Comparison of ENCODE assay signal across 18 mouse cellular contexts in genomic region chr16:70740046-70740445, GRCm38 (mm10).
A peak's percentile ranks its signal among the peaks of the same experiment; 100 is the strongest.
DNase-seq lines count a peak whose midpoint lies in the region; TF ChIP-seq lines count a peak whose summit lies in the region.
"Had no signal": no experiment of that assay in that cellular context is flagged by ENCODE, and none has a peak within 500 bp of the region (broad histone marks: within the 10 kb centered on the region; RNA-seq: fewer than 3 reads in every experiment).

No protein-coding gene starts in this region.

- DNase-seq in right cerebral cortex, adult 18-20 months, result peak; percentile 7
- no peak for DNase-seq in right cerebral cortex, postnatal 14 days
- DNase-seq in left cerebral cortex, adult 2 months (ENCODE audit: extremely low spot score in 1 of 2, low spot score in 2 of 2), result no peak
- peak; percentile 5 to 13 for DNase-seq in left cerebral cortex, postnatal 14 days (ENCODE audit: low spot score in 2 of 2)
- no peak for DNase-seq in urinary bladder, postnatal 25 days (ENCODE audit: low spot score)
- DNase-seq in embryo, embryonic 9.5 days (ENCODE audit: extremely low spot score), result no peak
- DNase-seq: adrenal gland, adult 2 months; adrenal gland, postnatal 25 days; cerebellum, adult 2 months; cerebellum, postnatal 10 days; embryo, embryonic 11 days; heart, adult 18-20 months; heart, postnatal 10 days; heart, postnatal 4 days had no signal

- intact Hi-C loops in left cerebral cortex, adult 2 months (cut with DNase I), result loop anchor here (1.0 kb wide), 1 partner anchor 95 kb away; no protein-coding TSS in a partner anchor
- intact Hi-C loops in left cerebral cortex, postnatal 14 days (cut with DNase I), result no loop called here

- no peak overlapping the region; the same call in 1 of the 2 replicates for H3K4me3 ChIP-seq in left cerebral cortex, adult 2 months
- H3K4me3 ChIP-seq: embryonic facial prominence, embryonic 12.5 days; forebrain, embryonic 15.5 days; heart, embryonic 10.5 days; hindbrain, embryonic 12.5 days had no signal

- no peak for TF ChIP-seq CTCF in left cerebral cortex, adult 2 months (IDR thresholded peaks at IDR 0.05)

- H3K27ac ChIP-seq in left cerebral cortex, adult 2 months, result peak overlapping the region; percentile 7; the same call in 1 of the 2 replicates
- H3K27ac ChIP-seq: embryonic facial prominence, embryonic 12.5 days; forebrain, embryonic 15.5 days; heart, embryonic 10.5 days; hindbrain, embryonic 12.5 days had no signal

Comparison
In these comparisons a context has a peak if more than half of its experiments do, and no peak if none do; other contexts are left out.
1. DNase-seq: peak in right cerebral cortex, adult 18-20 months (single experiment) and left cerebral cortex, postnatal 14 days (2 of 2); none in right cerebral cortex, postnatal 14 days (single experiment), left cerebral cortex, adult 2 months (0 of 2), urinary bladder, postnatal 25 days (single experiment) and embryo, embryonic 9.5 days (single experiment).